Mouse (Mus musculus) small intestine, adult 2 months (tissue): ENCODE results near the gene Ctnnbl1.

Experiments used
- CTCF ChIP-seq: fragments of 200-500 bp; IDR thresholded peaks from 2 replicates; pipeline ENCODE4 v1.5.1; 2012; ENCODE audit warnings: low read depth, mild to moderate bottlenecking, control low read depth, inconsistent platforms, low read length, moderate library complexity, mixed read lengths; ENCODE audit not compliant: insufficient replicate concordance, insufficient read length; ENCODE audit errors: extremely low read depth
- POLR2A ChIP-seq: fragments of 200-500 bp; IDR thresholded peaks from 2 replicates; pipeline ENCODE4 v1.6.1; 2012; ENCODE audit warnings: low read depth, mild to moderate bottlenecking, control low read depth, inconsistent platforms, low read length, moderate library complexity

DNA sequence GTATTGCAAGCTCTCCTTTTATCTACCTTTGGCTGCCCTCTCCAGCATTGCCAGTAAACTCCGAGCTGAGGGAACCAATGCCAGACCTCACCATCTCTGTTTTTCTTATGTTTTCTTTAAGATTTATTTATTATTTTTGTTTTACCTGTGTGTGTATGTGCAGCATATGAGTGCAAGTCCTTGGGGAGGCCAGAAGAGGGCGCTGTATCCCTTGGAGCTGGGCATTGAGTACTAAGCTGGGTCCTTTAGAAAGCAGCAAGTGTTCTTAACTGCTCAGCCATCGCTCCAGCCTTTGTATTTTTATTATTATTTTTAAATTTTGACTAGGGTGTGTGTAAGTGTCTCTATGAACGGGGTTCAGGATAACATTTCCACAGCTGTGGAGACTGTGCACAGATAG is 199.5 kb downstream of the Ctnnbl1 start:
- TF ChIP-seq CTCF (peak; percentile 19; the same call in 1 of the 2 replicates), POLR2A (no peak)
